Mouse (Mus musculus) c-Kit-positive CD71-positive TER-119-positive erythroid progenitor cells, embryonic 14.5 days (primary cell): Measurements from ENCODE around the gene Sh3rf1.

Experiments used
- DNase-seq: peaks from one replicate; pipeline ENCODE4 v3.0.0-alpha.2; 2013; ENCODE audit warnings: low spot score

Gene Sh3rf1

DNA sequence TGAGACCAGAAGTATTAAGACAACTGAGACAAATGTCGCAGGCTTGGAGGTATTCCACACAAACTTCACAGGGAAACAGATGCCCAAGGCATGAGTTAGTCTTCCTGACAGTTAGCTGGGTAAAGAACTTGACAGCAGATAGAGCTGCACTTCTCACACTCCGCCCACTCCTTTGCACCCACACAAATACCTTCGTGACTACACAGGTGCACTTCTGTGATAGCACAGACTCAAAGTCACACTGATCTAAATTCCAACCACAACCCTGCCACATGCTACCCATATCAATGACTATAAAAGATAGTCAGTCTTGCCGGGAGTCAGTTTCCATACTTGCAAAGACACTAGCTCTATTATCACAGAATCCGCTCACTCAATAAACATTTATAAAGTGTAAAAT, 202.4 kb downstream of the Sh3rf1 start:
- peak; percentile 39 for DNase-seq

DNA sequence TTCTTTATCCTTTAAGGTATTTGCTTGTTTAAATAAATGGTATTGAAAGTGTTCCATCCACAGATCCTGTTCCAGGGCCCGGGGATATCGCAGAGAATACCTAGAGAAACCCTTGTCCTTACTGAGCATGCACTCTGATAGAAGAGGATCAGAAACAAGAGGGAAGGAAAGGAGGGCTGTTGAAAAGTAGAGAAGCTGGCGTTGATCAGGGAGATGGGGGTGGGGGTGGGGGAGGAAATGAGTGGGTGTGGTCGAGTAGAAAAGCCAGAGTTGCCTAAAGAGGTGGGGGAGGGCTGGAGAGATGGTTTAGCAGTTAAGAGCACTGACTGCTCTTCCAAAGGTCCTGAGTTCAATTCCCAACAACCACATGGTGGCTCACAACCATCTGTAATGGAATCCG, 203.0 kb downstream of the Sh3rf1 start:
- no peak for DNase-seq

DNA sequence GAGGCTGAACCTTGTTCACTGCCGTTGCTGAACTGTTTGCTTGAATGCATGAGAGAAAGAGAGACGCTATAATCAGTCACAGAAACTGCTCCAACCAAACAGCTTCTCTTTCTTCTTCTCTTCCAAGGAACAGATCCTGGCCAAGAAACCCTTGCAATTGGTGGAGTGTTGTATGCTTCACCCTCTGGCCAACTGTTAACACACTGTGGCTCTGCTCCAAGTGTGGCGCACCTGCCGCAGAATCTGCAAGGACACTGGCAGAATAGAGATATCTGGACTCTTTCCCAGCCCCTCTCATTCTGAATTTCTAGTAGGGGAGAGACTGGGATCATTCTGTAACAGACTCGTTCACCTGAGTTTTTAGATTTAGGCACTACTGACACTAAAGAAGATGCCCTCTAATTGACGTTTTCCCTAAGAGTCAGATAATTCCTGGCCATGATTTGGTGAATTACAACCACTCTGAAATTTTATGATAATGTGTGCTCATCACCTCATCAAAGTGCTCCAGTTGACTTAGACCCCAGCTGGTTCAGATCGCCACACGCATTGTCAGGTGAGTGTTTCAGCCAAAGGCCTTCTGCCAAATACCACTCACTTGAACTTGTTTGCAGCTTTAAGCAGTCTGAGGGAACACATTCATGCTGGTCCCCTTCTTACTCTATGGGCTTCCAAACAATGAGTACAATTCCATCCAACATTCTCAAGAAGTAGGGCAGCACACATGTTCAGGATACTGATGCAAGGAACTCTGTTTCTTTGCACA, 204.4 kb downstream of the Sh3rf1 start:
- DNase-seq: no peak

DNA sequence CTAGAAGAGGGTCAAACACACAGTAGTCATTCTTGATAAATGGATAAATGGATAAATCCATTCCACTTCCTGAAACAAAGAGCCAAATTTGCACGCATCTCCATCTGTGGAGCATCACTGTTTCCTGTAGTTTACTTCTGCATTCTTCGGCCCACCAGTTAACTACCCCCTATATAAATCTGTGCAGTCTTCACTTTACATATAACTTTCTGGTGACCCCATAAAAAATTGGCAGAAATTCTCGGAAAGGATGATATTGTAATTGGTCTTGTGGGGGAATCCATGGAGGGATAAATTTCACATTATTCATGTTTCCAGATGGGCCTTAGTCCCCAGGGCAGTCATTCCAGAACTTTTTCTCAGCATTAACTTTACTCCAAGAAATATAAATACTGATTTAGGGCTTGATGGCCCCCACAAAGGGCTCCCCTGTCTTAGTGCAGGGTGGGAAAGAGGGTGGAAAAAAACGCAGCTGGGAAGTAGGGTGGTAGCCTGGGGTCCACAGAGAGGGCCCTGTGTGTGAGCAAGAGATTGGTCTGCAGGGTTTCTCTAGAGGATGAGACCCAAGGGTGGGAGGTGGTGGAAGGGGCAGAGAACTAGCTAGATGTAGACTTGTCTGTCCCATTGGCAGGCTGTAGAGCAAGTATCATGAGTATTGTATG, 205.3 kb downstream of the Sh3rf1 start:
- DNase-seq: no peak

DNA sequence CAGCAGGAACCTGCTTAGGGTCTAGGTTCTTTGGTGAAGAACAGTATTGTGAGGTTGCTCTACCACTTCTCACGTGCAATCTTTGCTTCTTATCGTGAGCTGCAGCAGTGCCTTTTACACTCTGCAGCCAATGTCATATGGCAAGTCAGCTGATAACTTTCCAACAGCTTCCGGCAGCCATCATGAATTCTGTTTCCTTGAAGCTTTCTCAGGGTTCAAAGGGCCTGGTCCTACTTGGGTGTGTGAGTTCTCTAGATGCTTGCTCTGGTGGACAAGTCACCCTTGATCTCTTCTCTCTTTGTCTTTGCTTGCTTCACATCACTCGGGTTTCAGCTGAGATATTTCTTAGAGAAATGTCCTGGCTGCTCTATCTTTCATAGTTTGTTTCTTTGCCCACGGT, 211.8 kb downstream of the Sh3rf1 start:
- no peak for DNase-seq

DNA sequence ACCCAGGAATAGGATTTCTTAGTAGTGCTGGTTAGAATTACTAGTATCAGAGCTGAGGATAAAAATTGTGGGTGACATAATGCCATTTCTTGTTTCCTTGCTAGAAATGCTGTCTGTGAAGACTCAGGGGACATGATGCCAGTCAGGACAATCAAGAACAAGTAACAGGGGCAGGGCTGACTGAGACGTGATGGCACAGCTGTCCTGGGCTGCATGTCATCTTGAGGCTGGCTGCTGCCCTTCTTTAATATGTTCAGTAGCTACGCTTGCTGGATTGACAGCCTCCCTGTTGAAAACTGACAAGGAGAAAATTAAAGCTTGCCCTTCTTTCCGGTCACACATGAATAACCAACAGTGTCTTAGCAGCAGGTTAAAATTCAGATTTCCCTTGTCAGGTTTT, 212.5 kb downstream of the Sh3rf1 start:
- DNase-seq: no peak

DNA sequence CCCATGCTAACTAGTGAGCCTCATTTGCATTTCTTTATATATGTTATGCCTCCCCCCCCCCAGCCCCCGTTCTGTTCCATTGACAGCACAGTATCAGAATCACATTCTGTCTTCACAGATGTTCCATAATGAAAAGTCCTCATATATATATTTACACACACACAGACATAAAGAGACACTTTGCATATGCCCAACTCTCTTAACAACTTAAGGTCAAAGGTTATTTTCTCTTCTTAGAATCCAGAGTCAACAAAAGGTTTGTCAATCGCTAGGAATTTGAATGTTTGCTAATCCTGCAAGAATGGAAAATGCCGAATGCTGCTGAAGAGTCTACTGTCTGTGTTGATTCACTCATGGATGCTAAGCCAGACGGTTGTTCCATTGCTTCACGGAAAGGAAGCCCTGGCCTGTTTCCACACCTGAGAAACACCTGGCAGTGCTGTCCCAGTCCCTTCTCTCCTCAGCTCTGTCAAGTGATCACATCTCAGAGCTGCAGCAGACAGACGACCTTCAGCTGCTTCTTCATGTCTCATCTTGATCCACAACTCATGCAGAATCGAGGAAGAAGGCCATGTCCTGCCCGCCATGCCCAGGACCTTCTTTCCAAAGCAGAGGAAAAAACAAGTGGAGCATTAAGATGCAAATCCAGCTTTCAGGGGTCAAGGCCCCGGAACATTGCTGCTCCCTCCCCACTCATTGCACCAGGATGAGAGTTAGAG, 213.1 kb downstream of the Sh3rf1 start:
- no peak for DNase-seq

DNA sequence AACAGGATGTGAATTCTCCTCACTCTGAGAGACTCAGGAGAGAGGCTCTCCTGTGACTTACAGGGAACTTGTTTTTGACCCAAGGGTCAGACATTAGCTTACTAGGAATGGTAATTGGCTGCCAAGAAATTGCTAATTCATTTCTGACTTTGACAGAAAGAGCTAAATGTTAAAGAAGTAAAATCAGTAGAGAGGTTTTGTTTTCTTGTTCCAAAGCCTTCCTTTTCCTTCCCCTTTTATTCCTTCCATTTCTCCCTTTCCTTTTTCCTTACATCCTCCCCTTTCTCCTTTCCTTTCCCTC, 213.6 kb downstream of the Sh3rf1 start:
- DNase-seq: no peak

DNA sequence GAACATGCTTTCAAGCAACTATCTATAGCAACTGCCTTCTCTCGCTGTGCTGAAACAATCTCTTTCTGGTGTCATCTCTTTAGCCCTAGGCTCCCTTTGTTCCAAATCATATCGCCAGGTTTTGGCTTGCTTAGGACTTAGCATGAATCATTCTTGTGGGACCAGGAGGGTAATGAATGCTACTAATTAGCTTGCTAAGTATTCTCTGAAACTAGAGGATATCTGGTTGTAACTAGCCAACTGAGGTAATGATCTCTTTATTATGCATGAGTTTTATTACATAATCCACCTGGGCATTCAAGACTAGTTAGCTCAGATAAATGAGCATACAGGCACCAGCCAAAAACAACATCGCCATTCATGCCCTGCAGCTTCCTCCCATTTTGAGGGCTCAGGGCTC, 219.3 kb downstream of the Sh3rf1 start:
- no peak for DNase-seq

DNA sequence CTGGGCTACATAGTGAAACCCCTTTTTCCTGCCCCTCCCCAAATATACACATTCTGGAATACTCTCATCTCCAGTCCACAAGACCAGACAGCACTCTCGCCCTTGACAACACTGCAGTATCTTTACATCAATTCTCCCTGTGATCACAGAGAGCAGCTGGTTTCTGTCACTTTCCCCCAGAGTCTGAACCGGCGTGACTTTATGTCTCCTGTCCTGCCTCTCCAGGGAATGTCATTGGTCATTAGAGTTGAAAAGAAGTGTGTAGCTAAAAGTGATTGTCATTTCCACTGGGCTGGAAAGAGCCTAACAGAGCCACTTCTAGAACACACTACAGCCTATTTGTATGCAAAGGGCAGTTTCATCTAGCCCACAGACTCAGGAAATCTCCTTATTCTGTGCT, 220.7 kb downstream of the Sh3rf1 start:
- no peak for DNase-seq
